Comparison of ENCODE assay signal across 16 mouse cellular contexts in genomic region chr1:34165926-34166325, GRCm38 (mm10).
"Had no signal": no experiment of that assay in that cellular context is flagged by ENCODE, and none has a peak within 500 bp of the region (broad histone marks: within the 10 kb centered on the region; RNA-seq: fewer than 3 reads in every experiment).

No protein-coding gene starts in this region.

- ATAC-seq: liver, embryonic 12.5 days; midbrain, embryonic 15.5 days had no signal

- H3K9ac ChIP-seq: kidney, embryonic 15.5 days; limb, embryonic 15.5 days; liver, embryonic 12.5 days; lung, embryonic 14.5 days; midbrain, embryonic 15.5 days; neural tube, embryonic 13.5 days had no signal

- H3K4me2 ChIP-seq: kidney, embryonic 15.5 days; limb, embryonic 15.5 days; liver, embryonic 12.5 days; lung, embryonic 14.5 days; midbrain, embryonic 15.5 days; neural tube, embryonic 13.5 days had no signal

- H3K9me3 ChIP-seq: kidney, embryonic 15.5 days; limb, embryonic 15.5 days; liver, embryonic 12.5 days; midbrain, embryonic 10.5 days; midbrain, embryonic 15.5 days; neural tube, embryonic 13.5 days had no signal

- DNase-seq: kidney, postnatal 14 days; layer of hippocampus, postnatal 36 days; lung, embryonic 14.5 days; lung, postnatal 10 days; lung, postnatal 4 days; retina, postnatal 1 day; right cerebral cortex, postnatal 4 days; spleen, adult 18-20 months; thymus, adult 2 months; thymus, postnatal 25 days had no signal

- H3K4me3 ChIP-seq: kidney, embryonic 15.5 days; limb, embryonic 15.5 days; liver, embryonic 12.5 days; midbrain, embryonic 10.5 days; midbrain, embryonic 15.5 days; neural tube, embryonic 13.5 days had no signal

- H3K4me1 ChIP-seq: kidney, embryonic 15.5 days; limb, embryonic 15.5 days; liver, embryonic 12.5 days; midbrain, embryonic 10.5 days; midbrain, embryonic 15.5 days had no signal

- H3K27ac ChIP-seq: kidney, embryonic 15.5 days; limb, embryonic 15.5 days; liver, embryonic 12.5 days; midbrain, embryonic 10.5 days; midbrain, embryonic 15.5 days; neural tube, embryonic 13.5 days had no signal

- H3K27me3 ChIP-seq: kidney, embryonic 15.5 days; limb, embryonic 15.5 days; liver, embryonic 12.5 days; midbrain, embryonic 15.5 days; neural tube, embryonic 13.5 days had no signal
